Comparison of ENCODE assay signal across 8 mouse cellular contexts in the genomic region with DNA sequence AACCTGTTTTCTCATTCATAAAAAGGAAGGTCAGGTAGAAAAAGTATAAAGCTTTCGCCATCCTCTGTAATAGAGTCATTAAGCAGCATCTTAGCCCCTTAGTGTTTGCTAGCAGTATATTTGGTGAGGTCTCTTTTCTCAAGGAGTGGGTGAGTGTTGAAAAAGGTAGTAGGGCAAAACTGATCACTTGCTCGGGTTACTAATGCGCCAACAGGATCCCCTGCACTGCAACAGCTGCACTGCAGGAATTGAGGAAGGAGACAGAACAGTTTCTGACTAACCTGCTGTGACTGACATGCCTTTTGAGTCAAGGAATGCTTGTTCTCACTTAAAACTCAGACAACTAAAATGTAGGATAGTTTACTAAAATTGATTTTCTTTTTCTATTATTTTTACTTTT. TPM values are rescaled to one million over a fixed set of nuclear protein-coding genes. Genes with fewer than 3 reads are reported as not detected.
A peak's percentile ranks its signal among the peaks of the same experiment; 100 is the strongest.
DNase-seq lines count a peak whose midpoint lies in the region; ATAC-seq and TF ChIP-seq lines count a peak whose summit lies in the region.

No protein-coding gene starts in this region.

- TF ChIP-seq CTCF in midbrain, postnatal 0 days (IDR thresholded peaks at IDR 0.05) = no peak

- WGBS in kidney, embryonic 14.5 days = 37% methylated on average over 3 of the region's 3 CpGs
- 45% methylated on average over 3 of the region's 3 CpGs for WGBS in embryonic facial prominence, embryonic 10.5 days
- 32% methylated on average over 3 of the region's 3 CpGs for WGBS in midbrain, postnatal 0 days

- H3K4me1 ChIP-seq in kidney, embryonic 14.5 days (ENCODE audit: control insufficient read depth, insufficient read depth, low read length) = peaks cover 26% of the 10 kb centered on the region
- H3K4me1 ChIP-seq in embryonic facial prominence, embryonic 10.5 days = peaks cover 49% of the 10 kb centered on the region
- H3K4me1 ChIP-seq in midbrain, postnatal 0 days (ENCODE audit: insufficient read depth, low read length) = 0 out of 2 replicates have a peak, but pooled peaks cover 6% of the 10 kb centered on the region

- no peaks in the 10 kb centered on the region for H3K27me3 ChIP-seq in kidney, embryonic 14.5 days (ENCODE audit: control insufficient read depth, insufficient read depth, low read length)
- H3K27me3 ChIP-seq in embryonic facial prominence, embryonic 10.5 days (replicated peaks; ENCODE audit: low read depth, poor library complexity, severe bottlenecking) = no peaks in the 10 kb centered on the region
- H3K27me3 ChIP-seq in midbrain, postnatal 0 days (ENCODE audit: insufficient read depth, low read length) = no peaks in the 10 kb centered on the region

- H3K27ac ChIP-seq in kidney, embryonic 14.5 days (ENCODE audit: low read depth, low read length) = no peak overlapping the region
- H3K27ac ChIP-seq in embryonic facial prominence, embryonic 10.5 days (replicated peaks) = no peak overlapping the region
- H3K27ac ChIP-seq in midbrain, postnatal 0 days (ENCODE audit: low read depth, low read length) = no peak overlapping the region

- peak overlapping the region; percentile 67 for H3K4me2 ChIP-seq in kidney, embryonic 14.5 days (replicated peaks; ENCODE audit: low read depth, low read length)
- H3K4me2 ChIP-seq in midbrain, postnatal 0 days (ENCODE audit: low read depth, low read length, poor library complexity, severe bottlenecking) = peak overlapping the region; percentile 92

- ATAC-seq in kidney, embryonic 14.5 days (ENCODE audit: low FRiP score, low TSS enrichment) = no peak
- ATAC-seq in midbrain, postnatal 0 days (ENCODE audit: low FRiP score) = no peak

- DNase-seq in kidney, postnatal 36 days = no peak
- no peak for DNase-seq in embryonic facial prominence, embryonic 10.5 days (ENCODE audit: low spot score)
- peak; percentile 29 for DNase-seq in induced T-regulatory cell, adult 2 months (ENCODE audit: low read depth)
- DNase-seq in midbrain, postnatal 0 days (ENCODE audit: low spot score) = no peak
- no peak for DNase-seq in c-Kit-positive CD71-positive TER-119-positive erythroid progenitor cells, embryonic 14.5 days (ENCODE audit: low spot score)
- DNase-seq in right cerebral cortex, adult 18-20 months = no peak
- DNase-seq in spleen, postnatal 10 days (ENCODE audit: low spot score in 2 of 2) = no peak

- peak overlapping the region; percentile 100 for H3K9ac ChIP-seq in kidney, embryonic 14.5 days (ENCODE audit: low read depth, low read length)
- H3K9ac ChIP-seq in midbrain, postnatal 0 days (replicated peaks; ENCODE audit: low read length, poor library complexity, severe bottlenecking) = peak overlapping the region; percentile 100; the same call in 1 of the 2 replicates

- H3K4me3 ChIP-seq in kidney, embryonic 14.5 days (ENCODE audit: low read length) = peak overlapping the region; percentile 100
- peak overlapping the region; percentile 90 for H3K4me3 ChIP-seq in embryonic facial prominence, embryonic 10.5 days
- peak overlapping the region; percentile 99 for H3K4me3 ChIP-seq in midbrain, postnatal 0 days (ENCODE audit: low read depth, low read length)

- H3K9me3 ChIP-seq in kidney, embryonic 14.5 days (ENCODE audit: control insufficient read depth, low read length) = no peaks in the 10 kb centered on the region
- no peaks in the 10 kb centered on the region for H3K9me3 ChIP-seq in embryonic facial prominence, embryonic 10.5 days
- H3K9me3 ChIP-seq in midbrain, postnatal 0 days (ENCODE audit: low read length) = no peaks in the 10 kb centered on the region

- no peaks in the 10 kb centered on the region for H3K36me3 ChIP-seq in kidney, embryonic 14.5 days (ENCODE audit: control insufficient read depth, insufficient read depth, low read length)
- H3K36me3 ChIP-seq in embryonic facial prominence, embryonic 10.5 days (replicated peaks) = peaks cover 11% of the 10 kb centered on the region
- no peaks in the 10 kb centered on the region for H3K36me3 ChIP-seq in midbrain, postnatal 0 days (ENCODE audit: insufficient read depth, low read length)

RNA-seq across cellular contexts. Expression of gene Srsf4, which starts 1.8 kb away (rescaled TPM):
- 82.4 and 118 TPM in 2 replicates for polyA plus RNA-seq in kidney, embryonic 14.5 days (2014; fragmentation: Nextera tagmentation; extraction: Ambion mirVana)
- 142 and 143 TPM in 2 replicates for polyA plus RNA-seq in embryonic facial prominence, embryonic 10.5 days (2016; fragmentation: Nextera tagmentation; extraction: Ambion mirVana)
- 29.3 and 30.2 TPM in 2 replicates for total RNA-seq in midbrain, postnatal 0 days (2014; rRNA removed)
- polyA plus RNA-seq in midbrain, postnatal 0 days (2015; fragmentation: Nextera tagmentation; extraction: Ambion mirVana) = 82.6 and 86.2 TPM in 2 replicates

RNA-seq across cellular contexts. Expression of gene Mecr, which starts 32.0 kb away (rescaled TPM):
- polyA plus RNA-seq in kidney, embryonic 14.5 days (2014; fragmentation: Nextera tagmentation; extraction: Ambion mirVana) = 40.9 and 46.6 TPM in 2 replicates
- polyA plus RNA-seq in embryonic facial prominence, embryonic 10.5 days (2016; fragmentation: Nextera tagmentation; extraction: Ambion mirVana) = 52.9 and 55.0 TPM in 2 replicates
- total RNA-seq in midbrain, postnatal 0 days (2014; rRNA removed) = 24.5 and 28.7 TPM in 2 replicates
- polyA plus RNA-seq in midbrain, postnatal 0 days (2015; fragmentation: Nextera tagmentation; extraction: Ambion mirVana) = 30.4 and 31.7 TPM in 2 replicates

RNA-seq across cellular contexts. Expression of gene Ptpru, which starts 37.2 kb away (rescaled TPM):
- 17.0 and 25.2 TPM in 2 replicates for polyA plus RNA-seq in kidney, embryonic 14.5 days (2014; fragmentation: Nextera tagmentation; extraction: Ambion mirVana)
- polyA plus RNA-seq in embryonic facial prominence, embryonic 10.5 days (2016; fragmentation: Nextera tagmentation; extraction: Ambion mirVana) = 21.1 and 23.5 TPM in 2 replicates
- total RNA-seq in midbrain, postnatal 0 days (2014; rRNA removed) = 34.2 and 37.0 TPM in 2 replicates
- polyA plus RNA-seq in midbrain, postnatal 0 days (2015; fragmentation: Nextera tagmentation; extraction: Ambion mirVana) = 22.2 and 22.8 TPM in 2 replicates

RNA-seq across cellular contexts. Expression of gene Tmem200b, which starts 46.3 kb away (rescaled TPM):
- 1.8 and 2.1 TPM in 2 replicates for polyA plus RNA-seq in kidney, embryonic 14.5 days (2014; fragmentation: Nextera tagmentation; extraction: Ambion mirVana)
- polyA plus RNA-seq in embryonic facial prominence, embryonic 10.5 days (2016; fragmentation: Nextera tagmentation; extraction: Ambion mirVana) = 2.1 and 2.8 TPM in 2 replicates
- 1.0 and 4.3 TPM in 2 replicates for total RNA-seq in midbrain, postnatal 0 days (2014; rRNA removed)
- polyA plus RNA-seq in midbrain, postnatal 0 days (2015; fragmentation: Nextera tagmentation; extraction: Ambion mirVana) = 0.22 and 0.28 TPM in 2 replicates
